Mouse (Mus musculus): ENCODE data around the gene Chst8.

- TF ChIP-seq CTCF (IDR thresholded peaks at IDR 0.05; ENCODE audit: low read depth), result no peak
- TF ChIP-seq EP300 (optimal IDR thresholded peaks at IDR 0.05), result no peak
Measured at GRCm38 (mm10) chr7:34774020-34774419, 38.5 kb downstream of the Chst8 start.

All from stomach, postnatal 0 days (tissue).